Mouse (Mus musculus) embryonic facial prominence, embryonic 13.5 days (tissue): ENCODE data around the gene Kdm6b. TPM values are rescaled to one million over a fixed set of nuclear protein-coding genes. Genes with fewer than 3 reads are reported as not detected.
A peak's percentile ranks its signal among the peaks of the same experiment; 100 is the strongest.

Experiments used
- ATAC-seq: fragments of 200-750 bp; cut with Nextera tagmentation; 2 replicates; pipeline ENCODE4 v1.8.0; 2017; ENCODE audit warnings: low read depth; ENCODE audit not compliant: insufficient number of reproducible peaks, insufficient read depth, low FRiP score, low TSS enrichment
- H3K27ac ChIP-seq: fragments of 300-500 bp; sonication (generic); 2 replicates; pipeline ENCODE4 v1.5.1; 2015; ENCODE audit warnings: moderate library complexity, mild to moderate bottlenecking, inconsistent platforms
- H3K27me3 ChIP-seq: fragments of 300-500 bp; sonication (generic); 2 replicates; pipeline ENCODE4 v1.6.1; 2015; ENCODE audit warnings: mild to moderate bottlenecking, inconsistent platforms
- H3K36me3 ChIP-seq: fragments of 300-500 bp; sonication (generic); 2 replicates; pipeline ENCODE4 v1.6.1; 2015; ENCODE audit warnings: mild to moderate bottlenecking, inconsistent platforms
- H3K4me1 ChIP-seq: fragments of 300-500 bp; sonication (generic); 2 replicates; pipeline ENCODE4 v1.6.1; 2015; ENCODE audit warnings: inconsistent platforms
- H3K4me2 ChIP-seq: fragments of 300-500 bp; sonication (generic); 2 replicates; pipeline ENCODE4 v1.6.1; 2015; ENCODE audit warnings: moderate library complexity, mild to moderate bottlenecking, inconsistent platforms
- H3K4me3 ChIP-seq: fragments of 300-500 bp; sonication (generic); 2 replicates; pipeline ENCODE4 v1.5.1; 2015; ENCODE audit warnings: mild to moderate bottlenecking, inconsistent platforms
- H3K9ac ChIP-seq: fragments of 300-500 bp; sonication (generic); 2 replicates; pipeline ENCODE4 v1.6.1; 2015; ENCODE audit warnings: mild to moderate bottlenecking, inconsistent platforms
- H3K9me3 ChIP-seq: fragments of 300-500 bp; sonication (generic); 2 replicates; pipeline ENCODE4 v1.6.1; 2016; ENCODE audit warnings: inconsistent platforms
- WGBS: fragments of 180-500 bp; shearing (Covaris S2); methylation state at CpG from one replicate; pipeline ENCODE4 v1.1.7; 2015; ENCODE audit warnings: mixed read lengths; 5-methylcytosine and 5-hydroxymethylcytosine counted together
- polyA plus RNA-seq: library from polyadenylated mRNA; unstranded; fragments of >200 nt; fragmentation: Nextera tagmentation; extraction: Ambion mirVana; gene quantifications from 2 replicates; pipeline ENCODE4 v1.2.1, GENCODE M21; 2015

The Kdm6b gene
- polyA plus RNA-seq, 1 experiment from 2014 or later: 41.3 TPM

DNA sequence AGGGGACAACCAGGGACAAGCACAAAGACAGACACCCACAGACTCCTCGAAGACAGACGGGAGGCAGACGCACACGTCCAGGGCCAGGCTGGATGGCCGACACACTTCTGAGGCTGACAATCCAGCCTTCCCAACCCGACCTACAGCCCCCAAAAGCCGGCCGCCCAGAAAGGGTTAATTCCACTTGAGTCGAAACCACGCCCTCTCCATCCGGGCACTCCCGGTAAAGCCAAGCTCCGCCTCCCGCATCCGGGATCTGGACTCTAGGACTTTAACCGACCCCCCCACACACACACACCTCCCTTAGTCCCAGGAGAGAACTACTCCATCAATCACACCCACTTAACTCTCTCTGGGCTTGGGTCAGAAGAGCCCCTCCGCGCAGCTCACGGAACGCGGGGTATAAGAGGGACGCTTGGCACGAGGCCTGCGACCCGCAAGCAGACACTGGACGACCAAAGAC is 2.4 kb downstream of the Kdm6b start:
- Histone ChIP-seq H3K4me3 (peak overlapping the region; percentile 79), H3K9ac (peak overlapping the region; percentile 91), H3K36me3 (peaks cover 41% of the 10 kb centered on the region), H3K4me2 (peak overlapping the region; percentile 97), H3K27ac (peak overlapping the region; percentile 98), H3K4me1 (peaks cover 57% of the 10 kb centered on the region), H3K9me3 (no peaks in the 10 kb centered on the region), H3K27me3 (no peaks in the 10 kb centered on the region)
- under 1% methylated on average over 26 of the region's 26 CpGs for WGBS
- peak; percentile 35; the same call in 1 of the 2 replicates for ATAC-seq

DNA sequence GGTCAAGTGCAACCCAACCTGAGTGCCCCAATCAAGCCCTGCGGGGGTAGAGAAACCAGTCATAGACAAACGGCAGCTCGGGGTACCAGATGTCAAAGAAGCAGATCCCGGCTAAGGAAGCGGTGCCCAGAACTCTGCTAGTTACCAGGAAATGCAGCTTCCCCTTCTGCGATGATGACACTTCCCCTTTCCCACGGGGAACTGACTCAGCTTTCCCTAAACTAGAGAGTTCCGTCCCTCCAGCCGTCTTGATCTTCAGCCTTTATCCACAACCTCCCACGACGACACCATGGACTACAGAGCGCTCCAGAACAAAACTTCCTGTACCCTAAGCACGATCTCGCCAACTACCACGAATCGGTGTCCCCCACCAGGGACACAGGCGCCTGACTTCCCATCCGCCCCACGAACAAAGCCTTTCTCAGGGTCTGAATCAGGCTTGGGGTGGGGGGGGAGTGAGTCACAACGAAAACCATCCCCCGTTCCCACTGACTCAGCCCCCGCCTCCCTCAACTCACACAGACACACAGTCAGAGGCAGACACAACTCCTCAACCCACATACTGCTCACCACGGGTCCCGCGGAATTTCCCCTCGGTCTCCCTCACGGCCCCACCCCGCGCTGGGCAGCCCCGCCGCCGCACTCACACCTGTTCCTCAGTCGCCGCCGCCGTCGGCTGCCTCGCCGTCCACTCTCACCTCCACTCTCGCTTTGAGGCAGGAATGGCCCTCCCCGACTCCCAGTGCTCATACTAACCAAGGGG is 3.0 kb downstream of the Kdm6b start:
- Histone ChIP-seq H3K4me3 (peak overlapping the region; percentile 79), H3K36me3 (peaks cover 47% of the 10 kb centered on the region), H3K9ac (peak overlapping the region; percentile 91), H3K4me1 (peaks cover 57% of the 10 kb centered on the region), H3K27ac (peak overlapping the region; percentile 98), H3K9me3 (no peaks in the 10 kb centered on the region), H3K27me3 (no peaks in the 10 kb centered on the region), H3K4me2 (peak overlapping the region; percentile 97)
- ATAC-seq: peak; percentile 5; the same call in 1 of the 2 replicates
- WGBS: under 1% methylated on average over 41 of the region's 41 CpGs

DNA sequence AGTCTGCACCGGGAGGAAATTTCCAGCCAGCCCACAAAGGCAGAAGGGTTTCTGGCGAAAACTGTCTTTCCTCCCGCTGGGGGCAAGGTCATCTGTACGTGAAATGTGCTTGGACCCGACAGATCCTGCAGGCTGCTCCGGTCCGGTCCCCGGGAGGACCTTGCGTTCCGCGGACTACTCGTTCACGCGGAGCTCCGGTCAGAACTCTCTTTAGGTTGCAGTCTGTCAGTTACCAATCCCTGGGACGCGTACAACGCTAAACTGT is 3.5 kb downstream of the Kdm6b start:
- peak overlapping the region; percentile 98 for H3K27ac ChIP-seq
- peaks cover 52% of the 10 kb centered on the region for H3K36me3 ChIP-seq
- ATAC-seq: no peak
- H3K9ac ChIP-seq: peak overlapping the region; percentile 91
- H3K4me2 ChIP-seq: peak overlapping the region; percentile 97
- peaks cover 53% of the 10 kb centered on the region for H3K4me1 ChIP-seq
- H3K9me3 ChIP-seq: no peaks in the 10 kb centered on the region
- WGBS: under 1% methylated on average over 18 of the region's 18 CpGs
- H3K27me3 ChIP-seq: no peaks in the 10 kb centered on the region
- H3K4me3 ChIP-seq: peak overlapping the region; percentile 79

- Histone ChIP-seq H3K4me3 (peak overlapping the region; percentile 79), H3K9ac (peak overlapping the region; percentile 91), H3K4me1 (peaks cover 49% of the 10 kb centered on the region), H3K36me3 (peaks cover 57% of the 10 kb centered on the region), H3K27me3 (no peaks in the 10 kb centered on the region), H3K9me3 (no peaks in the 10 kb centered on the region), H3K4me2 (peak overlapping the region; percentile 97), H3K27ac (peak overlapping the region; percentile 98)
- peak; percentile 52 for ATAC-seq
- under 1% methylated on average over 43 of the region's 46 CpGs for WGBS
These were observed 4.0 kb downstream of the Kdm6b start for GRCm38 (mm10) chr11:69409378-69410044.

GRCm38 (mm10) chr11:69408541-69409377 is 4.7 kb downstream of the Kdm6b start:
- ATAC-seq: peak; percentile 28; the same call in 1 of the 2 replicates
- no peaks in the 10 kb centered on the region for H3K9me3 ChIP-seq
- peaks cover 64% of the 10 kb centered on the region for H3K36me3 ChIP-seq
- WGBS: under 1% methylated on average over 33 of the region's 33 CpGs
- H3K27ac ChIP-seq: peak overlapping the region; percentile 98
- no peaks in the 10 kb centered on the region for H3K27me3 ChIP-seq
- H3K4me3 ChIP-seq: peak overlapping the region; percentile 79
- peak overlapping the region; percentile 91 for H3K9ac ChIP-seq
- peaks cover 41% of the 10 kb centered on the region for H3K4me1 ChIP-seq
- H3K4me2 ChIP-seq: peak overlapping the region; percentile 97

DNA sequence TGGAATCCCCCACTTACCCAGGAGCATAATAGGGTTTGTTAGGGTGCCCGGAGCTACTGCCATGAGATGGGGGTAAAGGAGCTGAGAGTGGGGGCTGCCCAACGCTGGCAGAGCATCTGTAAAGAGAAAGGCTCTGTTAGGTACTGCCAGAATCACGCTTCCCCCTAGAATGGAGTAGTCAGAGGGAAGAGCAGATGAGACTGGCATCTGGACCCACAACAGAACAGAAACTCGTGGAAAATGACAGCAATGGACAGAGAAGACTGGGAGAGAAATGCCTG is 5.8 kb downstream of the Kdm6b start:
- H3K27ac ChIP-seq: no peak overlapping the region
- peaks cover 30% of the 10 kb centered on the region for H3K4me1 ChIP-seq
- no peaks in the 10 kb centered on the region for H3K9me3 ChIP-seq
- peaks cover 68% of the 10 kb centered on the region for H3K36me3 ChIP-seq
- H3K4me3 ChIP-seq: peak overlapping the region; percentile 79
- no peak for ATAC-seq
- peak overlapping the region; percentile 91; the same call in 1 of the 2 replicates for H3K9ac ChIP-seq
- H3K4me2 ChIP-seq: peak overlapping the region; percentile 97
- no peaks in the 10 kb centered on the region for H3K27me3 ChIP-seq
- 79% methylated on average over 4 of the region's 4 CpGs for WGBS

DNA sequence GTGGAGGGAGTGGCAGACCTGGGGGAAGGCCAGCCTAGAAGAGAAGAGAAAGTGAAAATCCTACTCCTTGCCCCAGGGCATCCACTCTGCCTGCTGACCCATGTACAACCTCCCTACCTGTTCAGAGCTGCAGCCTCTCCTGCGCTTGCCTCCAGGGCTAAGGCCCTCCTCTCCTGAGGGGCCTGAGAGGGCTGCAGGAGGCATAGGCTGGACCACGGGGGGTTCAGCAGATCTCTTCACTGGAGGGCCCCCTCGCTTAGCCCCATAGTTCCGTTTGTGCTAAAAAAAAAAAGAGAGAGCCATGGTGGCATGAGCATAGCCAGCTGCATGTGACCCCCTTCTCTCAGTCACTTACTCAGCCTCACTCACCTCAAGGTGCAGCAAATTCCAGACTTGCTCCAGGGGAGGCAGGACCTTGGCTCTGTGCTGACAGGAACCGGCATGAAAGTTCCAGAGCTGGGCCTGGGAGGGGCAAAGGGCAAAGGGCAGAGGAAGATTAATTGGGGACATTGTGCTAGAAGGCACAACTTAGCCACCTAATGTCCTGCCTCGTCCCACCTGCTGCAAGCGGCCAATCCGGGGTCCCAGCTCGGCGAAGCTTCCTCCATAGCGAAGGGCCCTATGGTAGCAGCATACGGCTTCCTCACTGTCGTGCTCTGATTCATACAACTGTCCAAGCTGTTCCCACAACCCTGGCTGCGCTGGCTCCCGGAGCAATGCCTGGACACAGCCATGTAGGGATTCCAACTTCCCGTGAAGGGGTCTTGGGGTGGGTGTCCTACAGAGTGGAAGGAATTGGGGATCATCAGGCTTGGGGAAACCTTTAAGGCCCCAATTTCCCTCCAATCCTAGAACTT is 6.4 kb downstream of the Kdm6b start:
- no peak for ATAC-seq
- no peaks in the 10 kb centered on the region for H3K27me3 ChIP-seq
- 89% methylated on average over 16 of the region's 16 CpGs for WGBS
- peaks cover 68% of the 10 kb centered on the region for H3K36me3 ChIP-seq
- no peak overlapping the region for H3K27ac ChIP-seq
- peak overlapping the region; percentile 97; the same call in 1 of the 2 replicates for H3K4me2 ChIP-seq
- peaks cover 25% of the 10 kb centered on the region for H3K4me1 ChIP-seq
- H3K9me3 ChIP-seq: no peaks in the 10 kb centered on the region
- H3K9ac ChIP-seq: no peak overlapping the region
- H3K4me3 ChIP-seq: no peak overlapping the region; the same call in 1 of the 2 replicates

DNA sequence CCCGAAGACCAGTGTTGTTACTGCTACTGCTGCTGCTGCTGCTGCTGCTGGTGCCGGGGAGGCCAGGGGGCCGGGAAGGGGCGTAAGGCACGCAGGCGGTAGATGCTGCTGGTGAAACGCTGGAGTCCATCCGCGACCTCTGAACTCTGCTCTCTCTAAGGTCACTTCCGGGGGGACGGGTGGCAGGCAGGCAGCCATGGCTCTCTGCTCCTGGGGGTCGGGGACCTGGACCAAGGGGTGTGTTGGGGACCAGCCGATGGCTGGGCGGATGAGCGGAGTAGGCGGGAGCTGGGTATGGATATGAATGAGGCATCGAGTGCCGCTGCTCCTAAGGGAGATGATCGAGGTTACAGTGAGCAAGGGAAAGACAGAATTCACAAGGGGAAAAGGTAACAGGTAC is 7.2 kb downstream of the Kdm6b start:
- Histone ChIP-seq H3K4me3 (no peak overlapping the region; the same call in 1 of the 2 replicates), H3K4me2 (no peak overlapping the region), H3K27me3 (no peaks in the 10 kb centered on the region), H3K9ac (no peak overlapping the region), H3K4me1 (peaks cover 17% of the 10 kb centered on the region), H3K9me3 (no peaks in the 10 kb centered on the region), H3K27ac (no peak overlapping the region), H3K36me3 (peaks cover 70% of the 10 kb centered on the region)
- no peak for ATAC-seq
- WGBS: 87% methylated on average over 19 of the region's 19 CpGs

GRCm38 (mm10) chr11:69405397-69406200 is 7.9 kb downstream of the Kdm6b start:
- no peak overlapping the region for H3K4me2 ChIP-seq
- H3K27ac ChIP-seq: no peak overlapping the region
- no peaks in the 10 kb centered on the region for H3K9me3 ChIP-seq
- H3K36me3 ChIP-seq: peaks cover 77% of the 10 kb centered on the region
- H3K9ac ChIP-seq: no peak overlapping the region
- H3K27me3 ChIP-seq: peaks cover 6% of the 10 kb centered on the region; the same call in 1 of the 2 replicates
- 88% methylated on average over 24 of the region's 24 CpGs for WGBS
- H3K4me1 ChIP-seq: peaks cover 22% of the 10 kb centered on the region
- no peak for ATAC-seq
- no peak overlapping the region for H3K4me3 ChIP-seq

GRCm38 (mm10) chr11:69404595-69405396 is 8.7 kb downstream of the Kdm6b start:
- H3K36me3 ChIP-seq: peaks cover 85% of the 10 kb centered on the region

More at GRCm38 (mm10) chr11:69404595-69405396, 8.7 kb downstream of the Kdm6b start:
- Histone ChIP-seq H3K27ac (no peak overlapping the region), H3K4me1 (peaks cover 29% of the 10 kb centered on the region), H3K9me3 (no peaks in the 10 kb centered on the region), H3K4me2 (no peak overlapping the region), H3K27me3 (peaks cover 11% of the 10 kb centered on the region; the same call in 1 of the 2 replicates), H3K4me3 (no peak overlapping the region), H3K9ac (no peak overlapping the region)
- ATAC-seq: no peak
- 91% methylated on average over 23 of the region's 24 CpGs for WGBS
